Mouse (Mus musculus): ENCODE results near the gene Gm6583.
A peak's percentile ranks its signal among the peaks of the same experiment; 100 is the strongest.

DNA sequence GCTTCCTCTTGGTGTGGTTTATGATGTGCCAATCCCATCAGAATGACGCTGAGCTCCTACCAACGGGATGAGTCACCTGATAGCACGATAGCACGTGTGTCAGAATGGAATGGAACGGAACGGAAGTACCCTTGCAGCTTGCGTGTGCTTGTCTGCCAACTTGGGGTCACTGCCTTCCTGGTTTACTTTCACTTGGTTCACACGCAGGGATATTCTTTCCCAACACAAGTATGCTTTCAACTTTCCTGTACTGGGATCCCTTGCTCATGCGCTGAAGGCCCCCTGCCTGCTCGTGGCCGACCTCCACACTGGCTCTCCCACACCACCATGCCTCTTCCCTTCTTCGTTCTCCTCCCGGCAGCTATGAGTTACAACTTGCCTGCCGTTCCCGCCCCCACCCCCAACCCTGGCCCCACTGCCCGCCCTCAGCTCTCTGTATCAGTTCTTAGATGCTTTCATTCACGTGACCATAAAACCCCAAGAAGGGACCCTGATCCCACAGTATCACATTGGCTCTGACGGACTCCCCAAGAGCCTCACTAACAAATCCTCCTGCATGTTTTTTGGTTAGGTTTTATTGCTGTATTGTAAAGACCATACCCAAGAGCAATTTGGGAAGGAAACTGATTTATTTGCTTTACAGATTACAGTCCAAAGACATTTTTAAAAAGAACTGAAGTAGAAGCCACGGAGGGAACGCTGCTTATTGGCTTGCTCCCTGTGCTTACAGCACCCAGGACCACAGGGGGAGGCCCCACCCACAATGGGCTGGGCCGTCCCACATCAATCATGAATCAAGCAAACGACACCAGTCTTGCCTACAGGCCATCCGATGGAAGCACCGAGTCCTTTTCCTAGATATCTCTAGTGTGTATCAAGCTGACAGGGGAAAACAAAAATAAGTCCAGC lies 30.9 kb downstream of the Gm6583 start:
- TF ChIP-seq CTCF (IDR thresholded peaks at IDR 0.05; ENCODE audit: extremely low read depth, insufficient read depth, insufficient read length, insufficient replicate concordance) (no peak), POLR2A (IDR thresholded peaks at IDR 0.05; ENCODE audit: low read depth, low read length) (peak; percentile 16; the same call in 1 of the 2 replicates)
